Mouse (Mus musculus) liver, embryonic 15.5 days (tissue): ENCODE measurements at regions not wholly inside any gene's neighbourhood (a gene's known extent, or its start where the extent isn't known, plus 50 kb on each side); places are given as distances from the start of the nearest gene placed in this dataset.

Experiments used
- ATAC-seq: fragments of 200-750 bp; cut with Nextera tagmentation; 2 replicates; pipeline ENCODE4 v1.8.0; 2017; ENCODE audit warnings: moderate number of reproducible peaks, mild to moderate bottlenecking, moderate library complexity; ENCODE audit not compliant: insufficient read depth
- H3K27ac ChIP-seq: fragments of 300-500 bp; sonication (generic); replicated peaks from 2 replicates; pipeline ENCODE4 v1.5.1; 2015; ENCODE audit warnings: mild to moderate bottlenecking, inconsistent platforms
- H3K27me3 ChIP-seq: fragments of 300-500 bp; sonication (generic); 2 replicates; pipeline ENCODE4 v1.6.1; 2015; ENCODE audit warnings: mild to moderate bottlenecking, inconsistent platforms
- H3K36me3 ChIP-seq: fragments of 300-500 bp; sonication (generic); replicated peaks from 2 replicates; pipeline ENCODE4 v1.6.1; 2015; ENCODE audit warnings: moderate library complexity, mild to moderate bottlenecking, inconsistent platforms
- H3K4me1 ChIP-seq: fragments of 300-500 bp; sonication (generic); replicated peaks from 2 replicates; pipeline ENCODE4 v1.6.1; 2015; ENCODE audit warnings: inconsistent platforms
- H3K4me2 ChIP-seq: fragments of 300-500 bp; sonication (generic); 2 replicates; pipeline ENCODE4 v1.6.1; 2015; ENCODE audit warnings: moderate library complexity, mild to moderate bottlenecking, inconsistent platforms
- H3K4me3 ChIP-seq: fragments of 300-500 bp; sonication (generic); replicated peaks from 2 replicates; pipeline ENCODE4 v1.5.1; 2015; ENCODE audit warnings: mild to moderate bottlenecking, inconsistent platforms
- H3K9ac ChIP-seq: fragments of 300-500 bp; sonication (generic); 2 replicates; pipeline ENCODE4 v1.6.1; 2015; ENCODE audit warnings: moderate library complexity, mild to moderate bottlenecking, inconsistent platforms
- H3K9me3 ChIP-seq: fragments of 300-500 bp; sonication (generic); replicated peaks from 2 replicates; pipeline ENCODE4 v1.6.1; 2016; ENCODE audit warnings: inconsistent platforms
- WGBS: fragments of 180-500 bp; shearing (Covaris S2); methylation state at CpG from one replicate; pipeline ENCODE4 v1.1.7; 2015; ENCODE audit warnings: mixed read lengths; ENCODE audit not compliant: insufficient replicate concordance; 5-methylcytosine and 5-hydroxymethylcytosine counted together

DNA sequence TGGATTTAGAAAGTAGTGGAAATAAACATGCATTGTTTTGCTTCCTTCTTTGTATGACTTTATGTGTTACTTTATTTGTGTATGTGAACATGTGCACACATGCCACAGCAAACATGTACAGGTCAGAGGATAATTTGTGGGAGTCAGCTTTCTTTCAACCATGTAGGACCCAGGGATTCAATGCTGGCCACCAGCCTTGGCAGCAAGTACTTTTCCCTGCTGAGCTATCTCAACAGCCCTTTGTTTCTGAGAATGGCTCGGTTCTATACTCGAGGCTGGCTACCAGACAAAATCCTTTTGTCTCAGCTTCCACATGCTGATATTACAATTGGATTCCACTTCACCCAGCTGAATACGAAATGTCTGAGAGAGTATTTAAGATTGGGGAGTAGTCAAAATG lies 349.9 kb downstream of the Zfp619 start:
- WGBS: 30% methylated on average over 3 of the region's 3 CpGs

DNA sequence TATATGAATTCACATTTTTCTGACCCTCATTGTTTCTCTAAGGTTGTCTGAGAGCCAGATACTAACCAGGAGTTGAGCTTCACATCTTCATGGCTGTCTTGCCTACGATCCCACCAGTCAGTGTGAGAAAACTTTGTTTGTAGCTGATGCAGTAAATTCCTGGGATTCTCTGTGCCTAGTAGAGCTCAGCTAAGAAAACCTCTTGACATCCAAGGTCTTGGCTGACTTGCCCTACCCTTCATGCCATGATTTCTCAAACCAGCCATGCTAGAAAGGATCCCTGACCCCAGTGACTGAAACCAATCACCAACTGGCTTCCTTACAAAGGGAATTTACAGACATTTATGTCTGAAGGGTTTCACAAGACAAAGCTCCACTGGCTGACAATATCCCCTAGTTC lies 364.5 kb downstream of the Zfp619 start:
- 41% methylated on average over 1 of the region's 1 CpGs for WGBS
- no peak overlapping the region for H3K27ac ChIP-seq

More for the DNA sequence above, 349.9 kb downstream of the Zfp619 start:
- H3K9me3 ChIP-seq: no peaks in the 10 kb centered on the region
- no peak overlapping the region for H3K9ac ChIP-seq
- no peaks in the 10 kb centered on the region for H3K36me3 ChIP-seq
- H3K27ac ChIP-seq: no peak overlapping the region
- H3K4me1 ChIP-seq: no peaks in the 10 kb centered on the region
- H3K27me3 ChIP-seq: no peaks in the 10 kb centered on the region
- no peak for ATAC-seq
- no peak overlapping the region for H3K4me3 ChIP-seq
- H3K4me2 ChIP-seq: no peak overlapping the region

DNA sequence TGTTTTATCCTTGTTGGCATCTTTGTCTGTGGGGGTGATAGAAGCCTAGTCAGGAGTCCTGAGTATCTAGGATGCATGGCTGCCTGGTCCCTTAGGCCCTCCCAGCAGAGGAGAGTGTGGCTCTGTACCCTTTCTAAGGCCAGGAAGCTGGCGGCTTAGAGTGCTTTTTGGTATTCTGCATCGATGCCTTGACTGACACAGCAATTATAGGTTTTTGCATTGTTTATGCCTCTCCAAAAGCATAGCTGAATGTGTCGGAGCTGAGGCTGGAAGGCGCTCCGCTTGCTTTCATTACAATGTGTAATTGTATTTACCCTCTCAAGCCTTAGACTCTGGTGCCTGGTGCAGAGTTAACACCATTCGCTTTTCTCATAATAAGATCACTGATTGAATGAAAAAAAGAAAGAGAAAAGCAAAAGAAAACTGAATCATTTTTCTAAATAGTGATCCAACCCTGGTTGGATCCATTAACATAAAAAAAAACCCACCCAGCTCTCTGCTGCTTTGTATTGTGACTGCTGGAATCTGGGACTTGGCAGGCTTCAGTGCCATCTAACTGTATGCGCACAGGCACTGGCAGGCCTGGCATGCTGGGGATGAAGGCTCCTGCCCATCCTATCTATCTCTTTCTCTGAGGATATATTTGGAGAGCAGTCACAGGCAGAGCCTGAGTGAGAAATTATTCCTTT lies 376.8 kb downstream of the Zfp619 start:
- no peaks in the 10 kb centered on the region for H3K36me3 ChIP-seq
- no peak overlapping the region for H3K9ac ChIP-seq
- no peaks in the 10 kb centered on the region for H3K4me1 ChIP-seq
- ATAC-seq: no peak
- no peaks in the 10 kb centered on the region for H3K9me3 ChIP-seq
- no peak overlapping the region for H3K27ac ChIP-seq
- WGBS: 78% methylated on average over 7 of the region's 7 CpGs
- H3K4me2 ChIP-seq: no peak overlapping the region
- H3K27me3 ChIP-seq: no peaks in the 10 kb centered on the region
- H3K4me3 ChIP-seq: no peak overlapping the region

More for the DNA sequence above, 364.5 kb downstream of the Zfp619 start:
- no peaks in the 10 kb centered on the region for H3K4me1 ChIP-seq
- no peaks in the 10 kb centered on the region for H3K9me3 ChIP-seq
- no peaks in the 10 kb centered on the region for H3K36me3 ChIP-seq
- H3K4me2 ChIP-seq: no peak overlapping the region
- H3K27me3 ChIP-seq: no peaks in the 10 kb centered on the region
- no peak overlapping the region for H3K4me3 ChIP-seq
- H3K9ac ChIP-seq: no peak overlapping the region
- ATAC-seq: no peak

DNA sequence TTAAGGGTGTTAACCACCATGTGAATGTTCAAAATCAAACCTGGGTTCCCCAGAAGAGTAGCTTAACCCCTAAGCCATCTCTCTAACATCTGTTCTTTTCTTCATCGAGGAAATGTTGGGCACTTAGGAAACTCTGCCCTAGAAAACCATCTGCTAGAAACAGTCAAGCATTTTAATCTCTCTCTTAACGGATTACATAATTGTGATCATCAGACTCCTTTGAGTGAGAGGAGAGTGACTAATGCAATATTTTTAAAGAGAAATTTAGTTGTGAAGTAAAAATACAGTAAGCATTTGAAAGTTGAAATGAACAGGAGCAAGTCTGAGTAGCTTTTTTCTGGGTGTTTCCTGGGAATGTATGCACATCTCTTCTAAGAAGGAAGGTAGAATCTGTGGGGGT lies 379.4 kb downstream of the Zfp619 start:
- H3K9me3 ChIP-seq: no peaks in the 10 kb centered on the region
- H3K4me1 ChIP-seq: no peaks in the 10 kb centered on the region
- WGBS: 55% methylated on average over 2 of the region's 2 CpGs
- ATAC-seq: no peak
- H3K36me3 ChIP-seq: no peaks in the 10 kb centered on the region
- H3K27ac ChIP-seq: no peak overlapping the region
- no peak overlapping the region for H3K4me2 ChIP-seq
- H3K9ac ChIP-seq: no peak overlapping the region
- no peaks in the 10 kb centered on the region for H3K27me3 ChIP-seq
- H3K4me3 ChIP-seq: no peak overlapping the region

DNA sequence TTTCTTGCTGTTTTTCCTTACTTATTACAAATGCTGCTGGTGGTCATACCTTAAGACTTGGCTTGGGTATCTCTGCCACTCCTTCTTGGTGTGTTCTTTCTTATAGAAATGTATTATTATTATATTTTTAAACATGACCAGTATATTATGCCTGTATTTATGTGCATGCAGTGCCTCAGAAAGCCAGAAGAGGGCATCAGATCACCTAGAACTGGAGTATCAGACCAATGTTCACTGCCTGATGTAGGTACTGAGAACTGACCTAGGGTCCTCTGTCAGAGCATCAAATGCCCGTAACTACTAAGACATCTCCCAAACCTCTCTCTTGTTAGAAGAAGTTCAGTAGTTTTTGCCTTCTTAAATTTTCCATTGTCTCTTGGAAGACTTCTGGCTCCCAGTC lies 380.7 kb downstream of the Zfp619 start:
- no peak overlapping the region for H3K27ac ChIP-seq
- H3K27me3 ChIP-seq: no peaks in the 10 kb centered on the region
- H3K4me1 ChIP-seq: no peaks in the 10 kb centered on the region
- H3K4me2 ChIP-seq: no peak overlapping the region
- H3K36me3 ChIP-seq: no peaks in the 10 kb centered on the region
- no peak overlapping the region for H3K9ac ChIP-seq
- no peak overlapping the region for H3K4me3 ChIP-seq
- WGBS: 100% methylated on average over 1 of the region's 1 CpGs
- ATAC-seq: no peak
- H3K9me3 ChIP-seq: no peaks in the 10 kb centered on the region

DNA sequence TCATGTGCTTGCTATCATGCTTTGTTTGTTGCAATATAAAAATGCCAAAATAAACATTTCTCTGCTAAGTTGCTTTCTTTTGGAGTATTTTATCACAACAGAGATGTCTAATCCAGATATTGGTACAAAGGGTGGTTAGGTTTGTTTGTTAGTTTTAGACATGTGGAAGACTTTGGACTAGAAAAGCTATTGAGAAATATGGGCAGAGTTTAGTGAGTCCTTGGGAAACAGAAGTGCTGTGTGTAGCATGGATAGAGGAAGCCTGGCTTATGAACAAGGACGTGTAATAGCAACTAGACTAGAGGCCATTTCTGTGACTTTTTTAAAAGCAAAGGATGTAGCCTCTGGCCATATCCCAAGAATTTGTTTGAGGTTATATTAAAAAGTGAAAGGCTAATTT lies 416.4 kb downstream of the Zfp619 start:
- Histone ChIP-seq H3K9ac (no peak overlapping the region), H3K36me3 (no peaks in the 10 kb centered on the region), H3K27ac (no peak overlapping the region), H3K9me3 (no peaks in the 10 kb centered on the region), H3K27me3 (no peaks in the 10 kb centered on the region), H3K4me2 (no peak overlapping the region), H3K4me1 (no peaks in the 10 kb centered on the region), H3K4me3 (no peak overlapping the region)
- ATAC-seq: no peak
- 52% methylated on average over 1 of the region's 1 CpGs for WGBS

DNA sequence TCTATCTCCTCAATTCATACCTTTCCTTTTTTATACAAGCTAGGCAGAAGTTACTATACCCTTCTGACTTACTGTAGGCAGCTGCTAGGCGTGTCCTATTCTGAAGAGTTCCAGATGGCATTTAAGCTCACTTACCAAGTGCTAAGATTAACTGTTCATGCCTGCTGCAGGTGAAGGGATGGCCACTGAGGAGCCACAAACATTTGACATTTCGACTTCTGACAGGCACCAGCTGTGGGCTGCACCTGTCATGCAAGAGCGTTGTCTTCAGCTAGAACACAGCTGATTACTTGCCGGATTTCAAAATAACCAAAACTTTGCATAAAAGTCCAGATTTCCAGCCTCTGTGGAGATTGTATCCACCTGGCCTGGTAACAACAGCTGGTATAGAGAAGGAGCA lies 419.7 kb downstream of the Zfp619 start:
- H3K4me1 ChIP-seq: no peaks in the 10 kb centered on the region
- H3K4me2 ChIP-seq: no peak overlapping the region
- no peaks in the 10 kb centered on the region for H3K36me3 ChIP-seq
- H3K4me3 ChIP-seq: no peak overlapping the region
- 56% methylated on average over 4 of the region's 4 CpGs for WGBS
- ATAC-seq: no peak
- no peaks in the 10 kb centered on the region for H3K27me3 ChIP-seq
- no peak overlapping the region for H3K27ac ChIP-seq
- H3K9me3 ChIP-seq: no peaks in the 10 kb centered on the region
- no peak overlapping the region for H3K9ac ChIP-seq

DNA sequence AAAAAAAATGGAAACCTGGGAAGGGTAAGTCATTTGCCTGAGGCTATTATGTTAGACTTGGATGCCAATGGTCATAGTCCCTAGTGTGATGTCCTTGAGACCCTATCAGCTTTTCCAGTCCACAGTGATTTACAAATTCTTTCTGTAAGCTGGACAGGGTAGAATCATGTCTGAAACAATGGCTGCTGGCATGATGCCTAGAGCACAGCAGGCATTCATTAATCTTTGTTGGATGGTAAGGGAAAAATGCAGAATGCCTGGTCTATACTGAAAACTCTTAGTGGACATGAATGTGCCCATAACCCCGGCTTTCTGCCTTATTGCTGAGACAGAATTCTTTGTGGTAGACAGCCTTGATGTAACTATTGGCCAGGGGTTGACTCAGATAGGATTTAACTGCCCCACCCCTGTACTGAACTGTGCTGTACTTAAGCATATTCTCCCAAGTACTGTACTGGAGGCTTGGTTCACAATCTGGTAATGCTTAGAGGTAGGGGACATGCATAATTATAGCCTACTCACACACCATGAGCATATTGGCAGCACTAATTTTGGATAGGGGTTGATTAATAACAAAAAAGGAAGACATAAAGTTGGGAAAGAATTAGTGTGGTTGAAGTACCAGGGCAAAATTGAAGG lies 424.8 kb downstream of the Zfp619 start:
- H3K36me3 ChIP-seq: no peaks in the 10 kb centered on the region
- no peaks in the 10 kb centered on the region for H3K9me3 ChIP-seq
- no peaks in the 10 kb centered on the region for H3K27me3 ChIP-seq
- no peak for ATAC-seq
- no peak overlapping the region for H3K4me2 ChIP-seq
- WGBS: 31% methylated on average over 1 of the region's 1 CpGs
- no peak overlapping the region for H3K27ac ChIP-seq
- no peak overlapping the region for H3K4me3 ChIP-seq
- H3K9ac ChIP-seq: no peak overlapping the region
- H3K4me1 ChIP-seq: no peaks in the 10 kb centered on the region

DNA sequence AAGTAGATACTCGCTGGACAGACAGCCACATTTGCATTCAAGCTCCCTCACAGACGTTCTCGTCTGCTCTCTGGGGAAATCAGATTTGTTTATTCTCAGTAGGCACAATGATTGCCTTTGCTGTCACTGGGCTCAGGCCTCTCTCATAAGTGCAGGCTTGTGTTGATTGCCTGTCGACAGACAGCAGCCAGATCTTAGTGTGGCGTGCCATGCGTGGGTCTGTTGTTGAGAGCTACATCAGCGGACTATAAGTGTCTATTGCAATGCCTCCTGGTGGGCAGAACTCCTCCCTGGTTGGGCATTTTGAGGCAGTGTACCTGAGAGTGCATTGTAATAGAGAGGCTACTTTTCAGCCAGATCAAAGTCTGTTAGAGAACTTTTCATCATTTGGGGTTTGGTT lies 436.5 kb downstream of the Zfp619 start:
- no peak overlapping the region for H3K4me3 ChIP-seq
- no peaks in the 10 kb centered on the region for H3K4me1 ChIP-seq
- no peaks in the 10 kb centered on the region for H3K36me3 ChIP-seq
- ATAC-seq: no peak
- H3K27ac ChIP-seq: no peak overlapping the region
- no peak overlapping the region for H3K9ac ChIP-seq
- H3K27me3 ChIP-seq: no peaks in the 10 kb centered on the region
- no peaks in the 10 kb centered on the region for H3K9me3 ChIP-seq
- H3K4me2 ChIP-seq: no peak overlapping the region
- 44% methylated on average over 7 of the region's 7 CpGs for WGBS

DNA sequence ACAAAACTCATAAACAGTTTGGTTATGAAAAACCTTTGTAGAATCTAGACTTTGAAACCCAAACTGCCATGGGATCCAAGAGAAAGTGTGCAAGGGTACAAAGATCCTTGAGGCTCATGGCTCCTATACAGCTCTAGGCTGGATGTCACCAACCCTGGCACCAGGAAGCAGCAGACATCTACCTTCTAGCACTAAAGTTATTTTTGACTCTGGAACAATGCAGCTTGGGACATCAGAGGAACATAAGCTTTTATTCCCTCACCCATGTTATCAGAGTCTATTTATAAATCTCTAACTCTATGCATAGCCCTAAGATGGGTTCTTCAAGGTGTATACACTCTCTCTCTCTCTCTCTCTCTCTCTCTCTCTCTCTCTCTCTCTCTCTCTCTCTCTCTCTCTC lies 437.4 kb downstream of the Zfp619 start:
- Histone ChIP-seq H3K4me3 (no peak overlapping the region), H3K4me1 (no peaks in the 10 kb centered on the region), H3K27me3 (no peaks in the 10 kb centered on the region), H3K9me3 (no peaks in the 10 kb centered on the region), H3K27ac (no peak overlapping the region), H3K4me2 (no peak overlapping the region), H3K36me3 (no peaks in the 10 kb centered on the region), H3K9ac (no peak overlapping the region)
- no peak for ATAC-seq

DNA sequence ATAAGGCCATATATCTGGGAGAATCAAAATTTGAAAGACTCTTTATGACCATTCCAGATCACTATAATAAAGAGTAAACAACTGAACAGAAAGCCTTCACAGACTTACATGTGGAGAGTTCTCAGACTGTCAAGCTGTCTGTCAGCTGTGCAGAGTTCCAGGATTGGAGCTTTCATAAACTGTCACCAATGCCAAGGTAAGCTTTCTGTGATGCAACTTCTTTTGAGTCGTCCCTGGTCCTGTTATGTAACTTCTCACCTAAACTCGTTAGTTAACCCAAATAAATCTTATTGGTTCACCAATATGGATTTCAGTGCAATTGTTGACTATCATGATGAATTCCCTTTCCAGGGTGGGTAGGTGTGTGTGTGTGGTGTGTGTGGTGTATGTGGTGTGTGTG lies 460.6 kb downstream of the Zfp619 start:
- Histone ChIP-seq H3K4me3 (no peak overlapping the region), H3K9me3 (no peaks in the 10 kb centered on the region), H3K4me2 (no peak overlapping the region), H3K27ac (no peak overlapping the region), H3K36me3 (no peaks in the 10 kb centered on the region), H3K4me1 (no peaks in the 10 kb centered on the region), H3K27me3 (no peaks in the 10 kb centered on the region), H3K9ac (no peak overlapping the region)
- no peak for ATAC-seq
- WGBS: 34% methylated on average over 2 of the region's 2 CpGs

DNA sequence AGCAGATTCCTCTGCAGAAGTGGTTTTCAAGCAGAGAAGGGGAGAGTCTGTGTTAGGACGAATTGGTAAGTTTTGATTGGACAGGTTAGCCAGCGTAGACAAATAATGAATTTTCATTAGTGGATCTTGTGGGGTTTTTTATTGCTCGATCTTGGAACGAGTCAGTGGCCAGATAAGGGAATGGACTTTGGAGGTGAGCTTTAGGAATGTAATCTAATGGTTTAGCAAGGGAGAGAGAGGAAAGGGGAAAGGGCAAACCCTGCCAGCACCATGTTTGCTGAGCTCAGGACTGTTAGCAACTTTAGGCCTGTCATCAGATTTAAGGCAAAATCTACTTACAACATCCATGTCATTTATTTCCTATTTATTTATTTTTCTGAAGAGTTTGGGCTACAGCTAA lies 464.1 kb downstream of the Zfp619 start:
- WGBS: 48% methylated on average over 4 of the region's 4 CpGs
- Histone ChIP-seq H3K9me3 (no peaks in the 10 kb centered on the region), H3K4me2 (no peak overlapping the region), H3K4me3 (no peak overlapping the region), H3K4me1 (no peaks in the 10 kb centered on the region), H3K27ac (no peak overlapping the region), H3K9ac (no peak overlapping the region), H3K27me3 (no peaks in the 10 kb centered on the region), H3K36me3 (no peaks in the 10 kb centered on the region)
- no peak for ATAC-seq
